Mouse (Mus musculus): ENCODE measurements at regions not wholly inside any gene's neighbourhood (a gene's known extent, or its start where the extent isn't known, plus 50 kb on each side); places are given as distances from the start of the nearest gene placed in this dataset.

GRCm38 (mm10) chr14:72819037-72819436 lies 109.2 kb upstream of the Fndc3a start:
- no peaks in the 10 kb centered on the region for H3K9me3 ChIP-seq (ENCODE audit: control insufficient read depth, low read length)
- no peak overlapping the region for H3K4me3 ChIP-seq (replicated peaks; ENCODE audit: low read depth, low read length)
- no peak overlapping the region for H3K4me2 ChIP-seq (ENCODE audit: low read length)
- no peak for ATAC-seq (ENCODE audit: low FRiP score, low TSS enrichment)
- DNase-seq = no peak
- H3K27me3 ChIP-seq (ENCODE audit: control insufficient read depth, insufficient read depth, low read length) = no peaks in the 10 kb centered on the region
- no peaks in the 10 kb centered on the region for H3K36me3 ChIP-seq (ENCODE audit: control insufficient read depth, insufficient read depth, low read length)
- 98% methylated on average over 4 of the region's 4 CpGs for WGBS
- H3K27ac ChIP-seq (replicated peaks; ENCODE audit: low read depth, low read length) = no peak overlapping the region
- peaks cover 15% of the 10 kb centered on the region; the same call in 1 of the 2 replicates for H3K4me1 ChIP-seq (ENCODE audit: control insufficient read depth, insufficient read depth, low read length)
- H3K9ac ChIP-seq (replicated peaks; ENCODE audit: low read length) = no peak overlapping the region

- no peaks in the 10 kb centered on the region for H3K27me3 ChIP-seq (ENCODE audit: control insufficient read depth, insufficient read depth, low read length)
- no peaks in the 10 kb centered on the region for H3K36me3 ChIP-seq (ENCODE audit: control insufficient read depth, insufficient read depth, low read length)
- peak overlapping the region; percentile 39; the same call in 1 of the 2 replicates for H3K4me2 ChIP-seq (ENCODE audit: low read length)
- no peak overlapping the region for H3K9ac ChIP-seq (replicated peaks; ENCODE audit: low read length)
- H3K27ac ChIP-seq (replicated peaks; ENCODE audit: low read depth, low read length) = no peak overlapping the region
- no peaks in the 10 kb centered on the region for H3K9me3 ChIP-seq (ENCODE audit: control insufficient read depth, low read length)
- no peak for DNase-seq
- H3K4me3 ChIP-seq (replicated peaks; ENCODE audit: low read depth, low read length) = no peak overlapping the region
- peaks cover 15% of the 10 kb centered on the region; the same call in 1 of the 2 replicates for H3K4me1 ChIP-seq (ENCODE audit: control insufficient read depth, insufficient read depth, low read length)
- WGBS = 83% methylated on average over 5 of the region's 5 CpGs
- ATAC-seq (ENCODE audit: low FRiP score, low TSS enrichment) = no peak
Measured at GRCm38 (mm10) chr14:72817764-72818163, 108.0 kb upstream of the Fndc3a start.

- Histone ChIP-seq H3K4me3 (replicated peaks; ENCODE audit: low read depth, low read length) (no peak overlapping the region), H3K9ac (replicated peaks; ENCODE audit: low read length) (no peak overlapping the region), H3K27me3 (ENCODE audit: control insufficient read depth, insufficient read depth, low read length) (no peaks in the 10 kb centered on the region), H3K9me3 (ENCODE audit: control insufficient read depth, low read length) (no peaks in the 10 kb centered on the region), H3K36me3 (ENCODE audit: control insufficient read depth, insufficient read depth, low read length) (no peaks in the 10 kb centered on the region), H3K27ac (replicated peaks; ENCODE audit: low read depth, low read length) (peak overlapping the region; percentile 50), H3K4me1 (ENCODE audit: control insufficient read depth, insufficient read depth, low read length) (peaks cover 15% of the 10 kb centered on the region; the same call in 1 of the 2 replicates), H3K4me2 (ENCODE audit: low read length) (peak overlapping the region; percentile 39)
- DNase-seq (peak; percentile 85), ATAC-seq (ENCODE audit: low FRiP score, low TSS enrichment) (peak; percentile 79)
- WGBS = 4% methylated on average over 10 of the region's 10 CpGs
Measured at GRCm38 (mm10) chr14:72816847-72817246, 107.0 kb upstream of the Fndc3a start.

GRCm38 (mm10) chr14:72809138-72809537 lies 99.3 kb upstream of the Fndc3a start:
- ATAC-seq (ENCODE audit: low FRiP score, low TSS enrichment) (no peak), DNase-seq (no peak)
- no peak overlapping the region for H3K4me2 ChIP-seq (ENCODE audit: low read length)
- H3K9me3 ChIP-seq (ENCODE audit: control insufficient read depth, low read length) = no peaks in the 10 kb centered on the region
- no peak overlapping the region for H3K4me3 ChIP-seq (replicated peaks; ENCODE audit: low read depth, low read length)
- H3K27me3 ChIP-seq (ENCODE audit: control insufficient read depth, insufficient read depth, low read length) = no peaks in the 10 kb centered on the region
- 71% methylated on average over 2 of the region's 2 CpGs for WGBS
- no peaks in the 10 kb centered on the region for H3K4me1 ChIP-seq (ENCODE audit: control insufficient read depth, insufficient read depth, low read length)
- H3K9ac ChIP-seq (replicated peaks; ENCODE audit: low read length) = no peak overlapping the region
- H3K36me3 ChIP-seq (ENCODE audit: control insufficient read depth, insufficient read depth, low read length) = no peaks in the 10 kb centered on the region
- no peak overlapping the region for H3K27ac ChIP-seq (replicated peaks; ENCODE audit: low read depth, low read length)

- Histone ChIP-seq H3K9ac (replicated peaks; ENCODE audit: low read length) (no peak overlapping the region), H3K9me3 (ENCODE audit: control insufficient read depth, low read length) (no peaks in the 10 kb centered on the region), H3K4me3 (replicated peaks; ENCODE audit: low read depth, low read length) (no peak overlapping the region), H3K27ac (replicated peaks; ENCODE audit: low read depth, low read length) (no peak overlapping the region), H3K4me2 (ENCODE audit: low read length) (no peak overlapping the region), H3K36me3 (ENCODE audit: control insufficient read depth, insufficient read depth, low read length) (no peaks in the 10 kb centered on the region), H3K27me3 (ENCODE audit: control insufficient read depth, insufficient read depth, low read length) (no peaks in the 10 kb centered on the region), H3K4me1 (ENCODE audit: control insufficient read depth, insufficient read depth, low read length) (no peaks in the 10 kb centered on the region)
- no peak for ATAC-seq (ENCODE audit: low FRiP score, low TSS enrichment)
- 91% methylated on average over 3 of the region's 3 CpGs for WGBS
- DNase-seq = no peak
Measured at GRCm38 (mm10) chr14:72807947-72808346, 98.1 kb upstream of the Fndc3a start.

GRCm38 (mm10) chr14:72807286-72807685 lies 97.5 kb upstream of the Fndc3a start:
- Histone ChIP-seq H3K4me1 (ENCODE audit: control insufficient read depth, insufficient read depth, low read length) (no peaks in the 10 kb centered on the region), H3K27me3 (ENCODE audit: control insufficient read depth, insufficient read depth, low read length) (no peaks in the 10 kb centered on the region), H3K9ac (replicated peaks; ENCODE audit: low read length) (no peak overlapping the region), H3K36me3 (ENCODE audit: control insufficient read depth, insufficient read depth, low read length) (no peaks in the 10 kb centered on the region), H3K27ac (replicated peaks; ENCODE audit: low read depth, low read length) (no peak overlapping the region), H3K4me2 (ENCODE audit: low read length) (no peak overlapping the region), H3K9me3 (ENCODE audit: control insufficient read depth, low read length) (no peaks in the 10 kb centered on the region), H3K4me3 (replicated peaks; ENCODE audit: low read depth, low read length) (no peak overlapping the region)
- WGBS = 86% methylated on average over 7 of the region's 7 CpGs
- DNase-seq (no peak), ATAC-seq (ENCODE audit: low FRiP score, low TSS enrichment) (no peak)

- Histone ChIP-seq H3K27ac (replicated peaks; ENCODE audit: low read depth, low read length) (no peak overlapping the region), H3K9me3 (ENCODE audit: control insufficient read depth, low read length) (no peaks in the 10 kb centered on the region), H3K9ac (replicated peaks; ENCODE audit: low read length) (no peak overlapping the region), H3K4me2 (ENCODE audit: low read length) (no peak overlapping the region), H3K27me3 (ENCODE audit: control insufficient read depth, insufficient read depth, low read length) (no peaks in the 10 kb centered on the region), H3K4me1 (ENCODE audit: control insufficient read depth, insufficient read depth, low read length) (no peaks in the 10 kb centered on the region), H3K4me3 (replicated peaks; ENCODE audit: low read depth, low read length) (no peak overlapping the region), H3K36me3 (ENCODE audit: control insufficient read depth, insufficient read depth, low read length) (no peaks in the 10 kb centered on the region)
- DNase-seq (no peak), ATAC-seq (ENCODE audit: low FRiP score, low TSS enrichment) (no peak)
- WGBS = 96% methylated on average over 6 of the region's 6 CpGs
Measured at GRCm38 (mm10) chr14:72806598-72806997, 96.8 kb upstream of the Fndc3a start.

- H3K36me3 ChIP-seq (ENCODE audit: control insufficient read depth, insufficient read depth, low read length) = no peaks in the 10 kb centered on the region
- no peaks in the 10 kb centered on the region for H3K9me3 ChIP-seq (ENCODE audit: control insufficient read depth, low read length)
- H3K4me2 ChIP-seq (ENCODE audit: low read length) = no peak overlapping the region
- H3K27ac ChIP-seq (replicated peaks; ENCODE audit: low read depth, low read length) = no peak overlapping the region
- DNase-seq = no peak
- H3K9ac ChIP-seq (replicated peaks; ENCODE audit: low read length) = no peak overlapping the region
- ATAC-seq (ENCODE audit: low FRiP score, low TSS enrichment) = no peak
- no peaks in the 10 kb centered on the region for H3K27me3 ChIP-seq (ENCODE audit: control insufficient read depth, insufficient read depth, low read length)
- no peaks in the 10 kb centered on the region for H3K4me1 ChIP-seq (ENCODE audit: control insufficient read depth, insufficient read depth, low read length)
- no peak overlapping the region for H3K4me3 ChIP-seq (replicated peaks; ENCODE audit: low read depth, low read length)
Measured at GRCm38 (mm10) chr14:72803579-72803978, 93.8 kb upstream of the Fndc3a start.

GRCm38 (mm10) chr14:72790654-72791053 lies 80.9 kb upstream of the Fndc3a start:
- Histone ChIP-seq H3K4me3 (replicated peaks; ENCODE audit: low read depth, low read length) (no peak overlapping the region), H3K4me2 (ENCODE audit: low read length) (no peak overlapping the region), H3K27me3 (ENCODE audit: control insufficient read depth, insufficient read depth, low read length) (no peaks in the 10 kb centered on the region), H3K36me3 (ENCODE audit: control insufficient read depth, insufficient read depth, low read length) (no peaks in the 10 kb centered on the region), H3K9me3 (ENCODE audit: control insufficient read depth, low read length) (no peaks in the 10 kb centered on the region), H3K4me1 (ENCODE audit: control insufficient read depth, insufficient read depth, low read length) (no peaks in the 10 kb centered on the region), H3K27ac (replicated peaks; ENCODE audit: low read depth, low read length) (no peak overlapping the region), H3K9ac (replicated peaks; ENCODE audit: low read length) (no peak overlapping the region)
- WGBS = 78% methylated on average over 3 of the region's 3 CpGs
- ATAC-seq (ENCODE audit: low FRiP score, low TSS enrichment) (no peak), DNase-seq (no peak)
